Mouse (Mus musculus) large intestine, adult 2 months (tissue): ENCODE measurements around the gene Olfr424. TPM values are rescaled to one million over a fixed set of nuclear protein-coding genes. Genes with fewer than 3 reads are reported as not detected.

Source experiments
- DNase-seq: peaks from one replicate; pipeline ENCODE4 v3.0.0-alpha.2; 2012; ENCODE audit warnings: low read depth, low spot score
- WGBS: fragments of 180-500 bp; shearing (Covaris S2); methylation state at CpG from one replicate; pipeline ENCODE4 v1.1.7; 2018; 5-methylcytosine and 5-hydroxymethylcytosine counted together
- polyA plus RNA-seq: library from polyadenylated mRNA; depleted of rRNA; stranded (reverse); fragments of >200 nt; gene quantifications from 2 replicates; pipeline ENCODE4 v1.2.3, GENCODE M21; 2012; rRNA removed

Olfr424 gene
- not detected in 2 replicates for polyA plus RNA-seq

GRCm38 (mm10) chr1:174131217-174131616 is at the start of gene Olfr424:
TSS of gene Olfr424 (plus strand) at chr1:174131517.
- WGBS: 84% methylated on average over 3 of the region's 3 CpGs
- DNase-seq: no peak

DNA sequence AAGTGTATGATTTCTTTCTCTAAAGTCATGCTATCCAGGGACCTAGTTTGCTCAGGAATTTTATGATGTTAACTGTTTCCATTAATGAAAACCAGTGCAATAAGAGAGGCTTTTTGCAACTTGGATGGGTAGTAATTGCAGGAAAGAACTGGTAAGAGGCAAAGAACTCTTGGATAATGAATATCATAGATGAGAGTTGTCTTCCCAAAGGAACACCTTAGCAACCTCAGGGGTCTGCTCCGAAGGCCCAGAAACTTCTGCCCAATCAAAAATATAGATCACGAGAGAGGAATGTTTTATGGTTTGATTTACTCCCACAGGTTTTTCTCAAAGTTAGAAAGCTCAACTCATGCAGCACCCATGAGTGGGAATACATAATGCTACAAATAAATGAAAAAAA is 47.3 kb upstream of the Olfr424 start, which contains the start of gene Olfr429:
TSS of gene Olfr429 (plus strand) at position 301 of the 400 bp plus-strand sequence.
- WGBS: 83% methylated on average over 2 of the region's 2 CpGs
- no peak for DNase-seq

- DNase-seq: no peak
- 85% methylated on average over 1 of the region's 1 CpGs for WGBS
These were observed 34.7 kb upstream of the Olfr424 start, which contains the start of gene Olfr427 for GRCm38 (mm10) chr1:174096591-174096990. TSS of gene Olfr427 (plus strand) at chr1:174096891.

DNA sequence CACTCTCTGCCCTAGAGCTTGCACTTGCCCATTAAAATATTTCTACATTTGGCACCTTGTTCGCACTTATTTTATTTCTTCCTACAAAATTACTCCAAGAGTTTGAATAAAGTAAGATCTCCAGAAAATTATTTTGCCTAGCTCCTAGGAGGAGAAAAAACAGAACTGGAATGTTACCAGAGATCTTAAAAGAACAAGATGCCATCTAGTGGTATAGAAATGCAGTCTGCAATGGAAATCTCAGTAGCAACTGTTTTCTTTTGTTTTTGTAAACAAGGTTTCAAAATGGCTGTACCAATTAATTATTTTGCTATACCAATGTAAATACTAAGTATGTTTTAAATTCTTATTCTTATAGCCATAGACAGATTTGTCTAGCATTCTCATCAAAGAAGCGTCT is 27.6 kb upstream of the Olfr424 start:
- 70% methylated on average over 2 of the region's 2 CpGs for WGBS
- no peak for DNase-seq

DNA sequence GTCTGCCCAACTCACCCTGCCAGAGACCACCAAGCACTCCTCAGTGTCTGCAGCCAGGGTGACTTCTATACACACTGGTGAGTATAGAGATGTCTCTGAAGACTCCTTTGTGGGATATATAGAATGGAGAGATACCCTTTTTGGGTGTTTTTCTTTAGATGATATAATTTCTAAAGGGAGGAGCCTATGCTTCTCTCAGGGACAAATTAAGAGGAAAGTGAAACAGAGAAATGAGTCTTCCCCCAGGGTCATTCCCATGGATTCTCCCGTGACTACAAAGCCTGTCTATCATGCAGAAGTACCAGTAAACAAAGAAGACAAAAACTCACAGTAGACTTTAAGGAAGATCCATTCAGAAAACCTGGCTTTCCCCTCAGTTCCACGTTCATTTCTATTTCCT is 10.3 kb upstream of the Olfr424 start, which contains the start of gene Olfr231:
TSS of gene Olfr231 (minus strand) at position 101 of the 400 bp plus-strand sequence.
- 52% methylated on average over 2 of the region's 2 CpGs for WGBS

DNA sequence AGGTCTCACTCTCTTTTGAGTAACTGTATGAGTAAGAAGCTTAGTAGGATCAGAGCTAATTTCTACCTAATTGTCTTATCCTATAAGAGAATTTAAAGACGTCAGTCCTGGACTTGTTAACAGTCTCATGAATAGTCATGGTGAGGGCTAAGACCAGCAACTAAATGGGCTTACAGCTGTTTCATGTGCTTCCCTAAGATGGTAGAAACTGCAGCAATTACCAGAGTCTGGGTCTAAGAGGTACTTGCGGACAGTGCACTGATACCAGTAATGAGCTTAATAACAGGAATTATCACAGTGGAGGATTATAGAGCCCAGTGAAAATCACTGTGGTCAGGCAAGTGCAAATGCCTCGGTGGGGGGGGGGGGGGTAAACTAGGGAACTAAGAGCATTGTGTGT is 682 bp downstream of the Olfr424 start:
- 79% methylated on average over 3 of the region's 3 CpGs for WGBS

More for the DNA sequence above, 10.3 kb upstream of the Olfr424 start, which contains the start of gene Olfr231:
- no peak for DNase-seq

DNA sequence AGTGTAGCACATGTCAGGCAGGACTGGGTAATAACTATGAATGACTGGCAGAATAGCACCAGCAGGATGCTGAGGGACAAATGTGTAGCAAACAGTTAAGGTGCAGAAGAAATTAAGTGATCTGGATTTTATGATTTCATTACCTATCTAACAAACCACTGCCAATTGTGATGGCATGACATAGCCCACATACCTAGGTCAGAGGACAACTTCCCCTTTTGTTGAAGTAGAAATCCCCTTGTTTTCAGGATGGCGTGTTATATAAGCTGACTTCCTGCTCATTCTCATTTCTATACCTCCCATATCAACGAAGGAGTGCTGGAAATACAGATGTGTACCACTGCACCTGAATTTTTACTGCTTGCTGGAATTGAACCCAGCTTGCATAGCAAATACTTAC is 10.1 kb downstream of the Olfr424 start:
- WGBS: 49% methylated on average over 2 of the region's 2 CpGs
- no peak for DNase-seq

More for the DNA sequence above, 682 bp downstream of the Olfr424 start:
- no peak for DNase-seq

GRCm38 (mm10) chr1:174146696-174147095 is 15.4 kb downstream of the Olfr424 start:
- 69% methylated on average over 1 of the region's 1 CpGs for WGBS
- DNase-seq: no peak

DNA sequence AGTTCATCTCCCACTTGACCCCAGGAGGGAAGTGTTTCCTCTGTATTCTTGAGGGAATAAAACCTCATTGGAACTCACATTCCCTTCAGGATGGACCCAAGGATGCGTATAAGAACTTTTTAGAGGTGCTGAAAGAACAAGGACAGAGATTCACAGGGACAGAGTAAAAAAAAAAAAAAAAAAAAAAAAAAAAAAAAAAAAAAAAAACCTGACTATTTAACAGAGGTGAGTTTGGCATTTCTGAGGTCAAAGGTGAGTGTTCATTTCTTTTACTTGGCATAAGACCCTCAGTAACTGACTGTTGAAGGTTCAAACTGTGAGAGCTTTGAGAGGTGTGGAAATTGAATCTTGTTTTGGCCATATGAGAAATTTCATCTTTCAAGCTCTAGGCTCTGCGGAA is 18.0 kb downstream of the Olfr424 start:
- 91% methylated on average over 2 of the region's 2 CpGs for WGBS

GRCm38 (mm10) chr1:174155333-174155732 is 24.0 kb downstream of the Olfr424 start, which contains the start of gene Olfr420:
TSS of gene Olfr420 (plus strand) at chr1:174155633.
- WGBS: 76% methylated on average over 1 of the region's 1 CpGs
- no peak for DNase-seq

More for the DNA sequence above, 18.0 kb downstream of the Olfr424 start:
- no peak for DNase-seq

- no peak for DNase-seq
- WGBS: 90% methylated on average over 3 of the region's 3 CpGs
These were observed 26.3 kb downstream of the Olfr424 start for GRCm38 (mm10) chr1:174157622-174158021.

GRCm38 (mm10) chr1:174158512-174158911 is 27.2 kb downstream of the Olfr424 start:
- 74% methylated on average over 1 of the region's 1 CpGs for WGBS
- DNase-seq: no peak

GRCm38 (mm10) chr1:174159095-174159494 is 27.8 kb downstream of the Olfr424 start:
- 88% methylated on average over 10 of the region's 10 CpGs for WGBS
- DNase-seq: no peak

DNA sequence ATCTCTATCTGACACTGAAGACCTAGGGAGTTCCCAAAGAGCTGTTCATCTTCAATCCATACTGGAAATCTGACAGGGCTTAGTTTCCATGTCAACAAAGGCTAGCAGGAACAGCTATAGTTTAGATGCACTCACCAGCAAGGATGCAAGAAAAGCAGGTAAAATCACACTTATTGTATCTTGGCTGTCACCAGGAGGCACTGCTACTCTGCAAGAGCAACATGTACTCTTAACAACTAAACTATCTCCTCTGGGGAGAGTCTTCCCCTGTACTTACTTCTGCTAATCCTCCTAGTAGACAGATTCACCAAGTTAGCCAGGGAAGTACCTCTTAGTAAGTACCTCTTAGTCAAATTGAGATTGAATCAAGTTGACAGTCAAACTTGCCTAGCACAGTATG is 37.7 kb downstream of the Olfr424 start:
- no peak for DNase-seq

DNA sequence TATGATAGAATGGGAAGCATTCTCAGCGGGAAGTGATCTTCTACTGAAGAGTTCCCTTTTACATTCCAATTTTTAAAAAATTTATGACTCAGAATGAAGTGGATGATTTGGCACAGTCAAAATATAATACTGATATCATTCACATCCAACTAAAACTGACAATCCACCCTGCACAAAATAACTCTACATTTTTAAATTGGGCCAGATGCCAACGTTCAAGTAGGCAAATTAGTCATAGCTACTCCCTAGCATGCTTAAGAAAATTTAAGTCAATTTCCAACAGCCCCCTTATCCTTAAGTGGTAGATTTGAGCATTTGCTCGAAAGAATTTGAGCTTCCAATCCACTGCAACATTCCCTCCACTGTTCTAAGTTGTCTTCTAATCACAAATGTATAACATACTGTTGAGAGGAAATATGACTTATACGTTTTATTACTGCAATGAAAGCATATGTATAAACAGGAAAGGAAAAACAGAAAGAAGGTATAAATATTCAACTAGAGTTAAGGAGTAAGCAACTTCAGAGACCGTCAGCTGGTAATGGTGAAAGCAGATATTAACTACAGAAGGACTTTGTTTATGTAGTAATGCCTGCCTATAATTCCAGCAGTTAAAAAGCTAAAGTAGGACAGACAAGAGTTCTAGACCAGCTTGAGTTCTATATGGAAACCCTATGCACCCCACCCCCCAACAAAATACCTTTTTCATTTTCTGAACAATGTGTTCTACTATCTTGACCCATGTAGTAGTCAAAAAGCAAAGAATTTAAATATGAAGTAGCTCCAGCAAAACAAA is 39.6 kb downstream of the Olfr424 start:
- WGBS: 62% methylated on average over 5 of the region's 5 CpGs
- no peak for DNase-seq

DNA sequence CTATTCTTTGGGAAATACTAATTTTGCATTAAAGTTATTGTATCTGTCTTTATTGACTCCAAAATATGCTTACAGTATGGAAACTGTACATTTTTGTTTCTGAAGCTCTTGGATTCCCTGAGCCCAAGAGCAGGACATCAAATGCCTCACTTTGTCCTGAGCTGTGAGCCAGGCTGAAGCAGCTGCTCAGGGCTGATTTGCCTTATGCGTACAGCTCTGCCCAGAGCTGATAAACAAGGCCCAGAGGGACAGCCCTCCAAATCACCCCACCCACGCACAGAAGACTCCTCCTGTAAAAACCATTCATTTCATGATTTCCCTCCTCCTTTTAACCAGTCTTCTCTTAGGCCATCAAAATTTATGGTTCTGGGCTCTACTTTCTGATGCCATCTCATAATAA is 40.2 kb downstream of the Olfr424 start:
- DNase-seq: no peak
- 36% methylated on average over 2 of the region's 2 CpGs for WGBS

DNA sequence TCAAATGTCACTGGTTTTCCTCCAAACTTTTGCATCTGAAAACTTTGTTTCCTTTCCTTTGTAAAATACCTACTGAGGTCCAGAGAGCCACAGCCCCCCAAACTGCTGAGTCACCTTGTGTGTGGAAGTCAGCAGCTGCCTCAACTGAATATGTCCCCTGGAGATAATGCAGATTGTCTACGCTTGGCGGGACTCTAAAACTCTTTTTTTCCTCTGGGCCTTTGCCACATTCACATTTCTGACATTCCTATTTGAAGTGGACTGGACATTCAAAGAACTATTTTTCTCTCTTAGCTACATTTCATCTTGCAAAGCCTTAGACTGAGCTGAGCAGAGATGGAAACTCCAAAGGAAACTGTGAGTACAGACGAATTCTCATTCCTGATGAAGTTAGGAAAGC is 41.3 kb downstream of the Olfr424 start, which contains the start of gene Spta1:
TSS of gene Spta1 (plus strand) at position 172 of the 400 bp plus-strand sequence.
- no peak for DNase-seq

More for the DNA sequence above, 41.3 kb downstream of the Olfr424 start, which contains the start of gene Spta1:
- WGBS: 63% methylated on average over 3 of the region's 3 CpGs
